Mouse (Mus musculus) testis, adult 2 months (tissue): Measurements from ENCODE around the gene Kcnk7.

ENCODE experiments used
- CTCF ChIP-seq: fragments of 200-500 bp; IDR thresholded peaks from 2 replicates; pipeline ENCODE4 v1.5.1; 2012; ENCODE audit warnings: low read depth, mild to moderate bottlenecking, inconsistent platforms, low read length, moderate library complexity; ENCODE audit not compliant: control insufficient read depth, insufficient read depth, insufficient replicate concordance
- POLR2A ChIP-seq: fragments of 200-500 bp; IDR thresholded peaks from 2 replicates; pipeline ENCODE4 v1.6.1; 2012; ENCODE audit warnings: low read depth, mild to moderate bottlenecking, inconsistent platforms, low read length, moderate library complexity; ENCODE audit not compliant: control insufficient read depth

GRCm38 (mm10) chr19:5665465-5665864 lies 38.7 kb upstream of the Kcnk7 start:
- no peak for TF ChIP-seq CTCF
- TF ChIP-seq POLR2A: no peak
